Mouse (Mus musculus) liver, adult 2 months (tissue): ENCODE measurements around the gene Lekr1.

Experiments
- CTCF ChIP-seq: fragments of 200-500 bp; IDR thresholded peaks from 2 replicates; pipeline ENCODE4 v1.5.1; 2011; ENCODE audit warnings: low read depth, low read length, control low read depth
- POLR2A ChIP-seq: fragments of 200-500 bp; IDR thresholded peaks from 2 replicates; pipeline ENCODE4 v1.6.1; 2011; ENCODE audit warnings: low read length, control low read depth; ENCODE audit not compliant: insufficient read depth; ENCODE audit errors: extremely low read depth

- TF ChIP-seq CTCF = no peak
- no peak for TF ChIP-seq POLR2A
Measured at GRCm38 (mm10) chr3:65861471-65861881, 195.4 kb downstream of the Lekr1 start.
